Mouse (Mus musculus) right cerebral cortex, postnatal 25 days (tissue): Measurements from ENCODE around the gene Serpinb9b.

ENCODE experiments used
- DNase-seq: peaks from one replicate; pipeline ENCODE4 v3.0.0; 2022

Gene Serpinb9b

DNA sequence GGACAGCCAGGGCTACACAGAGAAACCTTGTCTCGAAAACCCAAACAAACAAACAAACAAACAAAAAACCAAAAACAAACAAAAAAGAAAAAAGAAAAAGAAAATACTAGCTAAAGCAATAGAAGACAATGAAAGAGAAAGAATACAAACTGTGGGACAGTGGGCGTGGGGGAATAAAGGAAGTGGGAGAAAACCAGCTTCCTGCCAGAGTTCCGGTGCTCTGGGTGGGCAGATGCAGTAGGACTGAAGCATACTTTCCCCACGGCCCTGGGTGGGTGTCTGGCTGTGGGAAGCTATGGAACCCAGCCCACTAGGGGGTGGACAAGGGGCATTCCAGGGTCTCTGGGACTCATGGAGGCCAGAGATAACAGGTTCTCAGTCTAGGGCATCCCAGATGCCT is 21.0 kb downstream of the Serpinb9b start:
- no peak for DNase-seq

DNA sequence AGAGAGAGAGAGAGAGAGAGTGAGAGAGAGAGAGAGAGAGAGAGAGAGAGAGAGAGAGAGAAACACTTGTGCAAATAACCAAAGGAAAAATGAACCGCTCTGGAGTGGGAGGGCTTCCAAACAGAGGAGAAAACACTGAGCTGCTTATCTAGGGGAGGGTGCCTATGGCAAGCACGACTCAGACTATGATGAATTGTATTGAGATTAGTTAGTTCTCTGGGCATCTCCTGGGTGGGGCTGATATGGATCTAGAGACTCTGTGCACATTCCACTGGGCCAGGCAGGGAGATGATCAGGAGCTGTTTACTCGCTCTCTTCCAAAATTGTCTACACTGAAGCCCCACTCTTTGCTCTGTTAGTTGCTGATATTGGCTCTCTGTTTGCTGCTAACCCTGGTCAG is 24.5 kb downstream of the Serpinb9b start:
- DNase-seq, result no peak

DNA sequence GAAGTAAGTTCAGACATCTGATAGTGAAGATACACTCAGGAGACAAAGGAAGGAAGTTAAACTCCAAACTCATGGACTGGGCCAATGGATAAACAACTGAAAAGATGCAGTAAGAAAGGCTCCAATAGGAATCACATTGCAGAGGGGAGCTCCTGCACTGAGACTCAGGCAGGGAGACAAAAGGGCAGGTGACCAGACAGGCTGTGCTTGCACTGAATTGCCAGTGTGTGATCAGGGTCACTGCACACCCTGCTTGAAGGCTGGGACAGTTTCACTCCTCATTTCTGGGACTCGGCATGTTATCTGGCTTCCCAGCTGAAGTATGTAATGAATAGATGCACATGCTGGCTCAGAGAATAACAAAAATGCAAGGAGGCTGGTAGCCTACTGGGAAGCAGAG is 35.8 kb downstream of the Serpinb9b start:
- DNase-seq, result no peak

DNA sequence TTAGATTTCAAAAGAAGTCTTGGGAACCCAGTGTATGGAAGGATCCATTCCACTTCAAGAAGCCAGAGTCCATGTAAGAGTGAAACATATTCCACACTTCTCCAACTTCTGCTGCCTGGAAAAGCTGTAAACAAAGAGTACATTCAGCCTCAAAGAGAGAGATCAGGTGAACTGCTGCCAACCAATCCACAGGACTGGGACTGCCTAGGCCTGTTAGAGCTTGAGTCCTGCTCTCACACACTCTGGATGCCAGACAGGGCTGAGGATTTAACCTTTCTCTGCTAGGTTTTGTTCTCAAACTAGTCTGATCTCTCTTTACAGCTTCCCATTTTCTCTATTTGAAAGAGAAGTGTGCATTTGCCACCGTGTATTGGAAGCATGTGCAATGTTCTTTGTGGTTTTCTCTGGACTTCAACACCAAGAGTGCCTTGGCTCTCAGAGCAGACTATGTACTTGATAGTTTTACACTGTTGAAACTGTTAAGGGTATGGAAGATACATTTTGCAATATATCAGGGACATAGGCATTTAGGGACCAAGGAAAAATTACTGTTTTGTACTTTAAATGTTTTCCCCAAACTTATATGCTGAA is 40.3 kb downstream of the Serpinb9b start:
- DNase-seq, result no peak

DNA sequence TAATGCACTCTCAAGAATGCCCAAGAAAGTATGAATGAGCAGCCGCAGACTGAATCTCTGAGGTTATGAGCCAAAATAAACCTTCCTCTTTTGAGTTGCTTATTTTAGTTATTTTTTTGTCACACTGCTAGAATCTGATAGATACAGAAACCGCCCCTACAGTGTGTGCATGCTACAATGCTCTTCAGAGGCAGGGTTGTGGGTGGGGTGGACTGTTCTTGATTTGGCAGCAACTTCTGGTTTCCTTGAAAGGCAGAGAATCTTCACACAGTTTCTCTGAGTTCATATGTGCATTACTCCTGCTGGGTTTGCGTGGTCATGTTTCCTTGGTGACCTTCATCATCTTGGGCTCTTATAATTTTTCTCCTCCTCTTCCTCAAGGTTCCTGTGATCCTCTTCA is 40.9 kb downstream of the Serpinb9b start:
- DNase-seq, result no peak

DNA sequence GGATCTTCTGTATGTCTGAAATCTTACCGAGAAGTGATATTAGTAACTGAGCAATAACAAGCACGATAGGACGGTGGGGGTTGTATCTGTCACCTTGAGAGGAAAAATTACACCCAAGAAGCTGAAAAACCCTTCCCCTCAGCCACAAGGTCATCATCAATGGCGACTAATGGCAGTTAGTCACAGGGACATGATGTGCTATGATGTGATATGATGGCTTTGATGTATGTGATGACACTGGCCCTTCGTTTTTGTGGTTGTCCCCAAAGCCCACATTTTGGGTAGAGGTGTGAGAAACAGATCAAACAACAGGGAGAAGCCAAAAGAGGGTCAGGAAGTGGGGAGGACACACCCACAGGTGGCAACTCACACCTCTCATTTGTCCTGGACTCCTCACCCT is 44.6 kb downstream of the Serpinb9b start:
- no peak for DNase-seq

DNA sequence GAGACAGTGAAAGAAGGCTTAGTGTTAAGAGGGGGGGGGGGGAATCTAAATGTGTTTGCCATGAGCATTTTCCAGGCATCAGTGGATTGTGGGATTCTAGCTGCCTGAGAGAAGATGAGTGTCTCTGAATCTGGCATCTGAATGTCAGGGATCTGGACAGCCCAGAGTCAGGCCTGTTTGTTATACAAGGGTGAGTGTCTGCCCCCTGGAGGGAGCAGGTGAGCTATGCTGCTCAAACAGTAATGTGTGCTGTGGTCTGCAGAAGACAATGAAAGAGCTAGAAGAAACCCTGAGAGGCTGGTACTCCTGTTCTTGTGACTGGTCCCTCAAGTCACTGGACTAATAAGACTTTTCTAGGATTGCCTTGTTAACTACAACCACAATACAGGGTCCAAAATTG is 46.8 kb downstream of the Serpinb9b start:
- DNase-seq, result no peak

DNA sequence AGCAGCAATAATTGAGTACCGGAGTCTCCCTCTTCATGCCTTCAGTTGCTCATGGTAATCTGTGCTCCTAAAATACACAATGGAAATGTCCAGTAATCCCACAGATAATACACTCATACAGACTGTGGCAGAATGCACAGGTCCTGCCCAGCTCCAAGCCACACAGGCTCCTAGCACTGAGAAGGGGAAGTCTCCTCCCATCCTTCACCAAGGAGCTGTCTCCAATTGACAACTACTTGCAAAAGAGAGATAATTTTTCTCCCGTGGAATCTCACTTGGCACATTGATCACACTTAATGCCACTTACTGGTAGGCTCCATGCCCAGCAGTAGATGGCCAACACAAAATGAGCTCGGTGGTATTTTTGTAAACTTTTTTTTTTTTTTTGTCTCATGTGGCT is 49.0 kb downstream of the Serpinb9b start:
- DNase-seq, result no peak

DNA sequence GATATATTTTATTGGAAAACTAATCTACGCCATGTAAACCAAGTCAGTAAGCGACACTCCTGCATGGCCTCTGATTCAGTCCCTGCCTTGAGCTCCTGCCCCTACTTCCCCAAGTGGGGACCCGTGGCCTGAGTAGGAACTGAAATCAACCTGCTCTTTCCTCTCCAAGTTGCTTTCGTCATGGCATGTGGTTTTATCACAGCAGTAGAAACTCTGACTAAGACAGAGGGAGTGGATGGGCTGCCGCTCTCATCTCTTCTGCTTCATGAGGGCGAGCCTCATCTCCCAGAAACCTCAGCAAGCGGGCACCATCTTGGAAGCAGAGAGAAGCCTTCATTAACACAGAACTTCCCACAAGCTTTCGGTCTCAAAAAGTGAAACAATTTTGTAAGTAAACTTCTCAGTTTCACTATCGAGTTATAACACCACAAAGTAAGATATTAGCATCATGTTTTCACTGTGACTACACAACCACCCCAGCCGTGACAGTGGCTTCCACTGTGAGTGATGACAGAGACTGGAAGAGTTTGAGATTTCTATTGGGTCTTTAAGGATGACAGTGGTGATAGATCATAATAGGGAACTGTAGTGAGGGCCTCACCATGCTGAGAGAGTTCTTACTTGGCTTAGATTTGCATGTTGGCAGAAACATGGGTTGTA is 49.9 kb downstream of the Serpinb9b start:
- no peak for DNase-seq

DNA sequence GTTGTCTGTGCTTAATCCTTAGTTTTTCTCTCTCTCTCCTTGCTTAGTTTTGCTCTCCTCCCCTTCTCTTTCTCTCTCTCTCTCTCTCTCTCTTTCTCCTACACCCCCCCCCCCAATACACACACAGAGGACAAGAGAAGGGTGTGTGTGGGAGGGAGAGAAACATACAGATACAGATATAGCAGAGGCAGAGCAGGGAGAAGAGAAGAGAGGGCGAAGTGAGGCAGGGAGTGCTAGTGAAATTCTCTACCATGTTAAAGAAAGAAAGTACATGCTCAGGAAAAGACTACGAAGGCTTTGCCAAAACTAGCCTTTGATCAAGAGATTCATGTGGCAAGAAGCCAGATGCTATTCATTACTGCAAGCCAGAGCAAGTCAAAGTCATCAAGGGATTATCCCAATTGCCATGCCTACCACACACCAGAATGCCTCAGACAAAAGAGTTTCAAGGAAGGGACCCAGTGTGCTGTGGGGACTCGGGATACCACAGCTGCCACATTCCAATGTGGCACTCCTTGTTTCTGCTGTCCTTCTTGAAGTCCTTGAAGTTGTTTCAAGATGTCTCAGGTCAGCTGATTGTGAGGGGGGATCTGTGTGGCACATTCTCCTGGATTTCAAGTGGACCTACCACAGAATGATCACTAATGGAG is 51.0 kb downstream of the Serpinb9b start, which contains the start of gene Serpinb1b:
Gene Serpinb1b, plus strand, starts transcription at position 520 of the 650 bp plus-strand sequence.
- no peak for DNase-seq

DNA sequence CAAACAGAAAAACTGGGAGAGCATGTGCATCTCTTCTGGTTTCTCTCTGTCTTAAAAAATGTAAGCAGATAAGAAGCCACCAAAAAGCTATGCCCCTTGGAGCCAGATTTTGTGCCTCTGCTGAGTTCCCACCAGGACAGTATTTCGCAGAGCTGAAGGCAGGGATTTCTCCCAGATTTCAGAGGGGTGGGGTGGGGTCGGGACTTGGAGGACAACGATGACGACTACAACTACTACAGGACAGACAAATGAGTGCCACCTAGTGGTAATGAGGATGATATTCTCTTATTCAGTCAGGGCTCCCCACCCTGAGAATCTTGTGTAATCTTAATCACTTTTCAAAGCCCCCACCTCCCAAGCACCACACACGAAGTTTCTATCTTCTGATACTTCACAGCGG is 52.2 kb downstream of the Serpinb9b start:
- DNase-seq, result no peak

DNA sequence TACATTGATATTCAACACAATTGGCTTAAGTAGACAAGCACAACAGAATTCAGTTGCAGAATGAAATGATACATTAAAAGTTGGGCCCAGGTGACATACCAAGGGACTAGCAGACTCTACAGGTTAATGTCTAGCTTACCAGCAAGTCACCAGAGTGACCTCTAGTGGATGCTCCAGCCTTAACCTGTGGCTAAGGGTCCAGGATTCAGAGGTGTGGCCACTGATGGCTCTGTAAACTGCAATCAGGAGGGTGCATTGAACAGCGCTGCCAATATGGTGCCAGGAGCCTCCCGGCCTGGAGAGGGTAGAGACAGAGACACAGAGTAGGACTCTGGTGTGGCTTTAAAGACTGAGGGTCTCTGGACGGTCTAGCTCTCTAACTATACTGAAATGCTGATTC is 53.1 kb downstream of the Serpinb9b start:
- DNase-seq, result no peak

DNA sequence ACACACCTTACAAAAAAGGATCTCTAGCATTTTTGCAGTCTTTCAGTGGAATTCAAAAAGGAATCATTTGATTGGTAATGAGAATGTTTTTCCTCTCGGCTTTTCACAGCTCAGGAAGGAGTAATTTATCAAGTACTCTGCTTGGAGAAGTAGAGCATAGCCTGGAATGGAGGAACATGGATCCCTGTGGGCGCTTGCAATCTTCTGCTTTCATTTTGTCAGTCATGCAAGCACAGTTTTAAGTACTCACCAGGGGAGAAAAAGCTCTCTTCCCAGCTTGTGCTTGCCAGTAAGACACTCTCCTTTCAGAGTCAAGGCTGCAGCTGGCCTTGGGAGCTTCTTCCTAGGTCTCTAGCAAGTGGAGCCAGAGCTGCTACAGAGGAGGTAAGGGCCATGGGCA is 56.6 kb downstream of the Serpinb9b start:
- no peak for DNase-seq

DNA sequence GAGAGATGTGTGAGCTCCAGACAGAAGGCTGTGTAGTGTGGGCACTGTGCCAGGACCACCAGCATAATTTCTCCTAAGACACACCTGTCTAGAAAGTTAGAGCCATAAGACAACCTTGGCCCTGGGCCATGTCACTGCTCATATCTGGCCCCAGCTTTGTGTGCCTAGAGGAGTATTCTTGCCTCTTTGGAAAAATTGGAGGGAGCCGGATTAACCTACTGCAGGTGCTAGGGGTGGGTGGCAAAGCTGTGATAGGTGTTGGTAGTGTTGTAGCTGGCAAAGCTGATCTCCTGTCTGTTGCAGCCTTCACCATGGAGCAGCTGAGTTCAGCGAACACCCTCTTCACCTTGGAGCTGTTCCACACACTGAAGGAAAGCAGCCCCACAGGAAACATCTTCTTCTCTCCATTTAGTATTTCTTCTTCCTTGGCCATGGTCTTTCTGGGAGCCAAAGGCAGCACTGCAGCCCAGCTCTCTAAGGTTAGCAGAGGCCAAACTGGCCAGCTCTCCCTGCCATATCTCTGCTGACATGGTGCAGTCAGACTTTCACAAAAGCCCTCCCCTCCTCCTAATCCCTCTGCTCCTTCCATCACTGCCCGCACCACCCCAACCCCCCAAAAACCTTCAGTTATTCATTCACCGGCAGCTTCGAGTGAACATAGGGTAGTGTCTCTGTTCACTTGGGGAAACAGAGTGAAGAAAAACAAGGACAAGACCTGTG is 57.9 kb downstream of the Serpinb9b start:
- no peak for DNase-seq

DNA sequence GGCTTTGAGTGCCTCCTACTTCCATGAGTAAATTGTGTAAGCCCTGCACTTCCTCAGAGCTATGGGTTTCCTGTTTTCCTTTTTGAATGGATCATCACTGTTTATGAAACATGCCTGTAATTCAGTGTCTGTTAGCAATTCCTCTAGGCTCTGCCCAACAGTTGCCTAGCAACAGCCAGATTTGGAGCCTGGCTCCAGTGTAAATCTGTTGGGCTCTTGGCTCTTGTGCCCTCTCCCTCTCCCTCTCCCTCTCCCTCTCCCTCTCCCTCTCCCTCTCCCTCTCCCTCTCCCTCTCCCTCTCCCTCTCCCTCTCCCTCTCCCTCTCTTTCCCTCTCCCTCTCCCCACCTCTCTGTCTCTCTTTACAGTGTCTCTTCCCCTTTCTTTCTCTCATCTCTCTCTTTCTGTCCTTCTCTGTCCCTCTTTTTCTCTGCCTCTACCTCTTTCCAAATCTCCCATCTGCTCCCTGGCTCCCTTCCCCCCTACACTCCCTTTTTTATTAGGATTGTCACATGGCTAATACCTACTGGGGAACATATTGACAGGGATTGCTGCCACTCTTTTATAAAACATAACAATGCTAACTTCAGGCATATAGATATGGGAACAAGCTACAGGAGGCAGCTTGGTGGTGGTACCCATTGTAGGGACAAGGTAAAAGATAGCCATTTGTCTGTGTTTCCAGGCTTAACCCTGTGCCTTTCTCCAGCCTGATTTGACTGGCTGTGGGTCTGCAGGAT is 58.6 kb downstream of the Serpinb9b start:
- DNase-seq, result peak; percentile 34

DNA sequence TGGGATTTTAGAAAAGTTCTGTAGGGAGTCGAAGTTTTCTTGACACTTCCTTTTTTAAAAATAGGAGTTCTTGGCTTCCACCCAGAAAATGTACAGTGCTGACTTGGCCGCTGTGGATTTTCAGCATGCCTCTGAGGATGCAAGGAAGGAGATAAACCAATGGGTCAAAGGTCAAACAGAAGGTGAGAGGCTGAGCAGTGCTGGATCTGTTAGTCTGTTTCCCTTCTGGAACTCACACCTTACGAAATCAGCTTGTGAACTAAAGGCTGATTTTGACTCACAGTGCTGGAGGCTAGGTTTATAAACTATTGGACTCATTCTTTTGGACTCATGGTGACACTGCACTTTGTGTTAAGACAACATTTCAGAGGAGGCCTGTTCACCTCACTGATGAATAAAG is 62.4 kb downstream of the Serpinb9b start:
- DNase-seq, result no peak

DNA sequence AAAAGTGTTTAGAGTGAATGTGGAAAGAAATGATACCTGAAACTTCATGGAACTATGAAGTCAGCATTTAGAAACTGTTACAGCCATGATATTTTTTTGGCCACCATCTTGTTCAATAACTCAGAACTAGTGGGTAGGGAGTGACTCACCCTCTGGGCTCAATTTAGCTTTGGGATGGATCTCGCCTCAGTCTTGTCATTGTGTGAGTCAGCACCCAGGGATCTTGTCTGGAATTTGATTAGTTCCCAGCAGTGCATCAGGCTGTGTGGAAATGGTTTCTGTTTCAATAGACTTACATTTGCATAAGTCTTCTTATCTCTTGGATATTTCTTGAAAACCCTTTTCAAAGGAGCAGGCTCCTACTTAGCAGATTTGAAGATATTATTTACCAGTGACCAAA is 63.3 kb downstream of the Serpinb9b start:
- no peak for DNase-seq

DNA sequence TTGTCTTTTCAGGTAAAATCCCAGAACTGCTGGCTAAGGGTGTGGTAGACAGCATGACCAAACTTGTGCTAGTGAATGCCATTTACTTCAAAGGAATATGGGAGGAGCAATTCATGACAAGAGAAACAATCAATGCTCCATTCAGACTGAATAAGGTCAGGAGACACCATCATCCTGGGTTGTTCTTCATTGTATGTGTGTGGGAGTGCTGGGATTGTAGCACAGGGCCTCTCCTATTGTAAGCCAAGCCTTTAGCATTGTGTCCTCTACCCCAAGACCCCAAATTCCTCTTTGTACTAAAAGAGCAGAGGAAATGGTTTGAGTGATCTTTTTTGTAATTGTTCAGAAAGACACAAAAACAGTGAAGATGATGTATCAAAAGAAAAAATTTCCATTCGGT is 64.1 kb downstream of the Serpinb9b start:
- DNase-seq, result no peak
